Mouse (Mus musculus) cerebellum, adult 18-20 months (tissue): ENCODE measurements around the gene Hoxc12.

Experiments
- DNase-seq, 2 experiments: peaks; one replicate each; pipeline ENCODE4 v3.0.0; 2021

The Hoxc12 gene

DNA sequence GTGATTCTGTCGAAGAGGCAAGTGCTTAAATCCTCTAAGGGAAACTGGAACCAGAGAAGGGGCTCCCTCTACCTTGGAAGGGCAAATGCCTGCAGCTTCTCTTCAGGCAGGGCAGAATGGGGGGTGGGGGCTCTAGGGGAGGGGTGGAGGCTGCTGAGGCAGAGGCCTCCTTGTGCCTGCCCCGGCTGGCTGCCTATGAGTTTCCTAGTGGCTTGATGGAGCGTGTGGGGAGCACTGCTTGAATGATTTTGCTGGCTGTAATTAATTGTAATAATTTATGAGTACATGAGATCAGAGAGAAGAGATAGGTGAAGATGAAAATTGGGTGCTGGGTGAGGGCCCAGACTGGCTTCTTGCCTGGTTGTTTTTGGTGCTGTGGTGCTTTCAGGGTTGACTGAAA lies 48.4 kb downstream of the Hoxc12 start:
- no peak for DNase-seq

DNA sequence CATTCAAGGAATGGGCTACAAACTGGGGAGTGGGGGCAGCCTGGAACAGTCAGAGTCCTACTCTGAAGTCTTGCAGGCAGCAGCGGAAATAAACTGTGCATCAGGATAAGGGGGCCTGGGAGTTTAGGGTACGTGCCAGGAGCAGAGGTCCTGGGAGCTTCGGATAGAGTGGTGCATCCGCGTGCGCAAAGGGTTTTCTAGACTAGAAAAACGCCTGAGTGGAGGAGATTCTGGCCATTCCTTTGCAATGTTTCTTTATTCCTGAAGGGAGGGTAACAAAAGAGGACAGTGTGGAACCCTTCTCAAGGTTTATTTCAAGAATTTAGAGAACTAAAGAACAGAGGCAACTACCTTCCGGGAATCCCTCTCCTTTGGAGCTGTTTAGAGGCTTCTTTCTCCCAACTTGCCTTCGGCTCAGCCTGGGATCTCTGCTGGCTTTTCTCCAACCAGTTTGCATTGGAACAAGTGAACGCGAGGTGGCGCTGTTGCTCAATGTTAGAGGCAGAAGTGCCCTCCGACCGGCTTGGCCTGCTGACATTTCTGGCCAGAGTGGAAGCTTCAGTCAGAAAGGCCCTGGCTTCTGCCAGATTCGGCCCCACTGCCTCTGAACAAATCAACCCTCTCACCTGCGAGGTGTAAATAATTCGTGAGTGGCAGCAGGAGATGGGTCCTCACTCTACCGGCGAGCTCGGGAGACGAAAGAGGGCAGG lies 50.7 kb downstream of the Hoxc12 start:
- peak; percentile 88 to 92 for DNase-seq

DNA sequence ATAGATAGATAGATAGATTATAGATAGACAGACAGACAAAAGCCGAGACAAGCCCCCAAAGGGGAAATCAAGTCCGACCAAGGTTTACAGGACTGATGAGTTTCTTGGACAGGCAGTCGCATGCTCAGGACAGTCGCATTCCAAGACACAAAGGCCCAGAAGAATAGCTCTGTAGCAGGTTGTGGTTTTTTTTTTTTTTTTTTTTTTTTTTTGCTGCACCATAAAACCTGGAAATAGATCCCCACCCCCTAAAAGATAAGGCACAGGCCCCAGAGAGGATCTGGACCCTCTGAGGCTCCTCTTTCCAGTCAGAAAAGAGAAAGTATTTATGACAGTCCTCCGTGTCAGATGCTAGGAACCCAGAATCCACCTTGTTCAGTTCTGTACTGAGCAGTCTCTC lies 51.5 kb downstream of the Hoxc12 start:
- no peak for DNase-seq
